Mouse (Mus musculus) yolk sac, embryonic 10.5 days (tissue): Measurements from ENCODE around the gene Hdac10.
A peak's percentile ranks its signal among the peaks of the same experiment; 100 is the strongest.

ENCODE experiments used
- DNase-seq: peaks from one replicate; pipeline ENCODE4 v3.0.0-alpha.2; 2017; ENCODE audit warnings: low spot score

Gene Hdac10

DNA sequence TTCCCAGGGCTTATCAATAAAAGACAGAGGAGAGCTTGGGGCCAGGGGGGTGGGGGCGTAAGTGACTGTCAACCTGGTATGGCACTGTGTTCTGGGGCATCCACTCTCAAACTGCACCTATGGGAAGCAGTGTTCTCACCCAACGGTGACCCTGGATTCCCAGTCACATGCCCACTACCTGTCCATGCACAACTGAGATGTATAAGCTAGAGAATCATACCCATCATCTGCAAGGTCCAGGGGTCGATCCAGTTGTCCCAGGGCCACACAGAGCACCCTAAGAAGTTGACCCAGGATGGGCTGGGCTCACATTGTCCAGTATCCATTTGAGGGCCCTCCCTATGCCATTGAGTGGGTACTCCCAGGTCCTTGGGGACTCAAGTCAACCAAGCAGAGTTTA, 4.2 kb downstream of the Hdac10 start:
- DNase-seq: no peak

DNA sequence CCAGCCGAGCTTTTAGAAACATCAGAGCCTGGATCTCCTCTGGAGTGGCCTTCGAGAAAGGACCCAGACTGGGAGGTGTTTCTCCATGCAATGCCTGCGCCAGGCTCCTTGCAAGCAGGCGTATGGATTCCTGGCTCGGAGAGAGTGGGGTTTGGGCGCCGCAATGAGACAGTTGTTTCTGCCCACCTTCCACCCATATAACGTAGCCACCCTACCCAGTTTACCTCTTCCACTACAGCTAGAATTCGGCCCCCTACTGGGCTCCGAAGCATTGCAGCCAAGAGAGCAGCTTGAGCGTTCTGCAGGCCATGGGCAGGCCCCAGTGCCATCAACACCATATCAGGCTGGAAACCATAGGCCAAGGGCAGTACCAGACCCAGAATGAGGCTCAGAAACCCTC, 4.9 kb downstream of the Hdac10 start:
- DNase-seq: no peak

- DNase-seq: peak; percentile 92
Measured at GRCm38 (mm10) chr15:89122649-89123366, 5.7 kb downstream of the Hdac10 start, which contains the start of gene Tubgcp6. Gene Tubgcp6, minus strand, starts transcription at chr15:89123112.

DNA sequence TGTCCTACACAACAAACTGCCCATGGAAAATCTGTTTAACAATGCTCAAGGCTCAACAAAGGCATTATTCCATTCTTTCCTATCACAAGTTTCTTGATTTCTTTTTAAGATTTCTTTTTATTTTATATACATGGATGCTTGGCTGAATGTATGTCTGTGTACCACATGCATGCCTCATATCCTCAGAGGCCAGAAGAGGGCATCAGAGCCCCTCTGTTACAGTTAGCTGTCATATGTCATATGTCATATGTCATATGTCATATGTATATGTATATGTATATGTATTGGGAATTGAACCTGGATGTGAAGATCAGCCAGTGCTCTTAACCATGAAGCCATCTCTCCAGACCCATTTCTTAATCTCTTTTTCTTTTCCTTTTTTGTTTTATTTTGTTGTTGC, 10.5 kb downstream of the Hdac10 start:
- no peak for DNase-seq

- no peak for DNase-seq
Measured at GRCm38 (mm10) chr15:89110147-89110546, 18.4 kb downstream of the Hdac10 start.

DNA sequence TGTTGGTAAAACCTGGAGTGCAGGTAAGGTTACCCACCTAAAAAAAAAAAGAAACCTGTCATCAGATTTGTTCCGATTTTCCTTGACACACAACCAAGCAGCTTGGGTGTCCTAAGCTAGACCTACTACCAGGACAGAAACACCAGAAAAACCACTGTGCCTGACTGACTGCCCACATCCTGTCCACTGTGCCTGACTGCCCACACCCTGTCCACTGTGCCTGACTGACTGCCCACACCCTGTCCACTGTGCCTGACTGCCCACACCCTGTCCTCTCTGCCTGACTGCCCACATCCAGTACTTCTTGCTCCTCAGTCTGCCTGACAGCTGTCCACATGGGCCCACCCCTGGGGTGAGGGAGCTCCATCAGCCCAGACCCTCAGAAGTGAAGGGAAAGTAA, 21.5 kb downstream of the Hdac10 start:
- no peak for DNase-seq

GRCm38 (mm10) chr15:89106073-89106472, 22.4 kb downstream of the Hdac10 start:
- no peak for DNase-seq

DNA sequence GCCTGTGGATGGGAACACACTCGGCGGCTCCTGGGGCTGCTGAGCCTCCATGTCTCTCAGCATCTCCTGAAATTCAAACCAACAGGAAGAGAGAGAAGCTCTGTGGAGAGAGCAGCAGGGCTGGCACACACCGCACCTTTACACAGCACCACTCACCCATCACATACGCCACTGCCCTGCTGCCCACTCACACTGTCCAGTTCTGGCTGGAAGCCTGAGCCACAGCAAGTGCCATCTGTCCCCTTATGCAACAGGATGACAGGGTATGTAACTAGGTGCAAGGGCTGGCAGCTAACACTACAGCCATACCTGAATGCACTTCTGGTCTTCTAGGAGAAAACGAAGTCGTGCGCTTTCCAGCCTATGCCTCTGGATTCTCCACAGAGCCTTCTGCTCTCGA, 24.1 kb downstream of the Hdac10 start:
- no peak for DNase-seq

DNA sequence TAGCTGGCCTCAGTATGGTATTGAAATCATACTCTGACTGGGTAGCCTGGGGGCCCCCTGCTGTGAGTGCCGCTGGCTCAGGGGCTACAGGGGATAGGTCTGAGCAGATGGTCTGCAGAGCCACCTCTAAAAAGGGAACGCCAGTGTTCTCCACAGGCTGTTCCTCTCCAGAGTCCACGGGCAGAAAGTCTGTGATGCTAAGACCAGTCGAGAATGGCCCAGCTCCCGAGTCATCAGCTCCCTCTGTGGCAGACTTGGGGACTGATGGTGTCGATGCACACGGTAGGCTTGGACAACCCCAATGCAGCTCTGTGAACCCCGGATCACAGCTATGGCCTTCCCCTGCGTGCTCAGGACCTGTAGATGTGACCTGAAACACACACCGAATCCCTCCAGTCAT, 24.6 kb downstream of the Hdac10 start:
- DNase-seq: no peak

DNA sequence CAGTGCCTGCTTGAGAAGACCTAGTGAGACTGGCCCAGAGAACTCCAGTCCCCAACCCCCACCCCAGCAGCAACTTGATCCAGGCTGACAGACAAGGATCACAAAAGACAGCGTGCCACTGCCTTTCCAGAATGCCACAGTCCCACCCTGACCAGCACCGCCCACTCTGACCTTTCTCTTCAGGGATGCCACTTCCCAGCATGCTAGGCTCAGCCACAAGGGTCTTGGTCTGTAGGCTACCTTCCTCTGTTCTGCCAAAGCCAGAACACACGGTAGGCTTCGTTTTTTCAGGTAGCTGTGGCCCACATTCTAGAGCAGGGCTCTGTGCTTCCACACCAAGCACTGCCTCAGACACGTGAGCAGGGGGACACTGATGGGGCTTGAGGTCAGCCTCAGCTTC, 25.9 kb downstream of the Hdac10 start:
- DNase-seq: no peak

DNA sequence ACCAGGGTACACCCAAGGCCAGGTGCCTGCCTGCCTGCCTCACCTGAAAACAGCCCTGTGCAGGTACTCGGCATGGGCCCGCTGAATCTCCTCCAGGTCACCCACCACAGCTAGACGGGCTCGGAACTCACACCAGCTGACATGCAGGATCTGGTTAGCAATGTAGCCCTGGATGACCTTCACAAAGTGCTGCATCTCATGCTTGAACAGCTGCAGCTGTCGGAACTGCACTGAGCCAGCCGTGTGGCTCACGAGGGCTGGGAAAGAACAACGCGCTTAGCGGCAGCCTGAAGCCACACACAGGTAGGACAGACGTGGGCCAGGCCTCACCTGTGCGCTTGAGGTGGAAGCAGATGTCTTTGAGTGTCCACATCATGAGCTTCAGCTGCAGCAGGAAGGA, 27.7 kb downstream of the Hdac10 start:
- no peak for DNase-seq

DNA sequence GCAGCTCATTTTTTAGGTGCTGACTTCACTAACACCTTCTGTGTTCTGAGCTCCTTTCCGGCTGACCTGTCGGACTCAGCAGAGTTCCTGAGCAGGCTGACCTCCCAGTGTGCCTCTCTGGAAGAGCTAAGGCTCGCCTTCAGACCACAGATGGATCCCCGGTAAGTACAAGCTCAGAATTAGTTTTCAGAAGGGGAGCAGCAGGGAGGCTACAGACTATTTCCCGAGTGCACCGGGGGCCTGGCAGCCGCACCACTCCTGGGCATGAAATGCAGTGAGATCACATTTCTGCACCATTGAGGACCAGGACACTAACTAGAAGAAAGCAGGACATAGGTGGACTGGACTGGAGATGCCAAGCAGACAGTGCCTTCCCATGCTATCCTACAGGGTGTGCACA, 29.9 kb downstream of the Hdac10 start:
- DNase-seq: no peak

DNA sequence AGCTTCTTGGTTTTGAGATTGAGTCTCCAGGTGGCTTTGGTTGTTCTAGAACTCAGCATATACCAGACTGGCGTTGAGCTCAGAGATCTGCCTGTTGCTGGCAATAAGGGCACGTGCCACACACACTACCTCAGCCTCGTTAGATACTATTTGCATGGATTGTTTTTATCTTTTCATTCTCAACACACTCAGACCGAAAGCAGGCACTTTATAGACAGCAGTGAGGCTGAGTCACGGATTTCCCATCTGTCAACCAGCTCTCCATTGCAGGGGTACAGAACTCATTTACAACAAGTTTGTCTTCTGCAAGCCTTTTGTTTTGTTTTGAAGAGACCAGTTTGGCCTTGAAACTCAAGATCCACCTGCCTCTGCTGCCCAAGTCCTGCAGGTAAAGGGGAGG, 31.1 kb downstream of the Hdac10 start:
- DNase-seq: no peak

DNA sequence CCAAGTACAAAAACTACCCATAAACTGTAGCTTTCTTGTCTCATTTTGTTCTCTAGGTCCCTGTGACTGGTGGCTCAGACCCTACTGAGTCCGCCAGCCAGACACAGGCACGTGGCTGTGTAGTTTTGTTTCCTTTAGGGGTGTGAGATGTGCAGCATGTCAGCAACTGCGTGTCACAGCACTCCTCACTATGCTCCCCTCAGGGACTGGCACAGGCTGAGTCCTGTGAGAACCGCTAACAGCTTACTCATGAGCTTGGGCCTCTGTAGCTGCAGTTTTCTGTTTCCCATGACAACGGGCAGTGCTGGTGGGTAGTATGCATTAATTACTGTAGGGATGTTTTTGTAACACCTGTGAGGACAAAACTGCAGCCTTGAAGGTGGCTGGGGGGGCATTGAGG, 36.3 kb downstream of the Hdac10 start:
- DNase-seq: no peak

DNA sequence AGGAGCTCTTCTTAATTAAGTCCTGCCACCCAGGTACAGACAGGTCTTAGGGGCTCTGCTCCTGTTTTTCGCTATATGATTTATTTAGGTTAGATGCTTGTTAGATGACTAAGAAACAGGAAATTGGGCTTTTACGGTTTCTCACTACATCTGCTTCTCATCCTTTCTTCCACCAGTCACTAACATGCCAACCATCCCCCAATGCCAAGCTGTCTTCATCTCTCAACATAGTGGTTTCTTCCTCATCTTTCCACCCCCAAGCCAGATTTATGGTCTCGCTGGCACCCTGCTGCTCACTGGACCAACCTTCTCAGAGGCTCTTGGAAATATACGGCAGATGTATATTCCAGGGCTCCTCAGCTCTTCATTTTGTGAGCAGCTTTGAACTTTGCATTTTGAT, 37.8 kb downstream of the Hdac10 start:
- DNase-seq: no peak

GRCm38 (mm10) chr15:89089248-89090051, 39.0 kb downstream of the Hdac10 start:
- DNase-seq: peak; percentile 51

GRCm38 (mm10) chr15:89088607-89089247, 39.8 kb downstream of the Hdac10 start, which contains the start of gene Selenoo:
Gene Selenoo, plus strand, starts transcription at chr15:89089084.
- DNase-seq: peak; percentile 88

DNA sequence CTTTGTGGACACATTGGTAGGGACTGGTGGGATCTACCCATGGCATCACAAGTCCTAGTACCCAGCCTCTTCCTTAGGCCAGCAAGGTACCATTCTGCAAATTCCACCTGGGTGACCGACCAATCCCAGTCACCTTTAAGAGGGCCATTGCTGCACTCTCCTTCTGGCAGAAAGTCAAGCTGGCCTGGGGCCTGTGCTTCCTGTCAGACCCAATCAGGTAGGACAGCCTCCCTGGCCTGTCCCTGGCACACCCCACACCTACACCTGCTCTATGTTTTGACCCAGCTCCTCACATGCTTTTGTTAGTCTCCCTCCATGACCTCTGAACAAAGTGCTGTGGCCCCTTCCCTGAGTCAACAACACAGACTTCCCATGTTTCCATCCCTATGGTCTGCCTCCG, 43.7 kb downstream of the Hdac10 start:
- DNase-seq: no peak

DNA sequence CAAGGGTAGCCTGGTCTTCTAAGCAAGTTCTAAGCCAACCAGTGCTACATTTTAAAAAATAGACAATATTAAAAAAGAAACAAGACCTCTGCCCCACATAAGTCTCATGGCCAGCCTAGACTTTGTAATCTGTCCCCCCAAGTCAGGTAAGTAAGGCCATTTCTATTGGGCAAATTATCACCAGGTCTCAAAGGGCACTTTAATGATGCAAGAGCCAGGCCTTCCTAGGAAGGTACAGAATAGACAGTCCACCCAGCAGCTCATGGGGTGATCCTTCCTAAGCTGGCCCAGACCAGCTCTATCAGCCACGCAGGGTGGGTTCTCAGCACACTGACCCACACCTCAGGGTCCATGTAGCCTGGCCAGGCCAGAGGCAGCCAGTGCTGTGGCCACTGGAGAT, 44.6 kb downstream of the Hdac10 start:
- no peak for DNase-seq

DNA sequence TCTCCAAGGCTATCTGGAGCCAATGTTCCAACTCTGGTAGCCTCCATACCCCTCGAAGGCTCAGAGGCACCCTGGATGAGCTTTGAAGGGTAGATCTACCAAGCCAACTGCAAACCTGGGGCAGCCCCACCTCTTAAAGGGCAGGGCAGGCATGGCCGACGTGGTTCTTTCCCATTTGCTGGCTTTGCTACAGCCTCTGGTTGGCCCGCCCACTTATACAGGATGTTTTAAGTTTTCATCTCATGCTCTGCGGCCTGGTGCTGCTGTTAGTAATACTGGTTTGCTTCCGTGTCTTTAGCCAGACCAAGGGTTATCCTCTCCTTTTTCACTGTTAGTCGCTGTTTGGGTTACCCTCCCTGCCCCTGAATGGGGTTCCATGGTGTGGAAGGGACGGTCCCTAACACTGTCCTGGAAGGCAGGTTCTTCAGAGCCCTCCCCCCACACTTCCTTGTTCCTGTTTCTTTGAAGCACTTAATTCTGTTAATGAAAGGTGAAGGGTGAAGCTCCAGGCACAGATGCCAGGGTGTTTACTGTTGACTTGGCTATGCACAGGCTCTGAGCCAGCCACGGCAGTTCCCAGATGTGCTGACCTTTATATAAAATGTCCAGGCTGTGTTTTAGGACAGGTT, 50.2 kb downstream of the Hdac10 start:
- DNase-seq: no peak

DNA sequence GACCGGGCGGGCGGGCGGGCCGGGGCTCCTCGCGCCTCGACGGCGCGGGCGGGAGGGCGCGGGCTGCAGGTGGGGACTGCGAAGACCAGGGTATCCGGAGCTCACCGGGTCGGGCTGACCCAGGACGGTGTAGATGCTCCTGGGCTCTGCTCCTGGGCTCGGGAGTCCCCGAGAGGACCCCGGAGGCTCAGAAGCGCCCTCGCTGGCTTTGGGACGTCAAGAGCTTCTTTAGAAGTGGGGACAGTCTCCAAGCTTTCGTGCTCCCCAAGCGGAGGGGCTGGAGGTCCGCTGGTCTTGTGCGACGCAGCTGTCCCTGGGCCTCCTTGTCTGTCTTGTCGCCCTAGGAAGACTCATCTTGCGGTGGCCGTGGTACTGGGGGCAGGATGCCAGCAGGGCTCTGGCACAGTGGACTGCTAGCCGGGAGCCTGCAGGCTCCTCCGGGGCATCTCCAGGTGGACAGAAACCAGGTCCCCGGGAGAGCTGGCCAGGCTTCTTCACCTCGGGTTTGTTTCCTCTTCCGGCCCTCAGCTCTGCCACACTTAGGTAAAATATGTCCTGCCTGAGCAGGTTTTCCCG, 52.3 kb downstream of the Hdac10 start:
- no peak for DNase-seq

GRCm38 (mm10) chr15:89075478-89076147, 52.9 kb downstream of the Hdac10 start:
- DNase-seq: peak; percentile 86
